Mouse (Mus musculus) cortical plate, adult 2 months (tissue): ENCODE results near the gene Fbxl7.

Experiments
- CTCF ChIP-seq: fragments of 200-500 bp; IDR thresholded peaks from 2 replicates; pipeline ENCODE4 v1.5.1; 2011; ENCODE audit warnings: mild to moderate bottlenecking, control low read depth, low read length; ENCODE audit not compliant: insufficient read depth; ENCODE audit errors: extremely low read depth
- POLR2A ChIP-seq: fragments of 200-500 bp; IDR thresholded peaks from 2 replicates; pipeline ENCODE4 v1.6.1; 2011; ENCODE audit warnings: mild to moderate bottlenecking, low read length, control low read depth; ENCODE audit not compliant: insufficient read depth; ENCODE audit errors: extremely low read depth

DNA sequence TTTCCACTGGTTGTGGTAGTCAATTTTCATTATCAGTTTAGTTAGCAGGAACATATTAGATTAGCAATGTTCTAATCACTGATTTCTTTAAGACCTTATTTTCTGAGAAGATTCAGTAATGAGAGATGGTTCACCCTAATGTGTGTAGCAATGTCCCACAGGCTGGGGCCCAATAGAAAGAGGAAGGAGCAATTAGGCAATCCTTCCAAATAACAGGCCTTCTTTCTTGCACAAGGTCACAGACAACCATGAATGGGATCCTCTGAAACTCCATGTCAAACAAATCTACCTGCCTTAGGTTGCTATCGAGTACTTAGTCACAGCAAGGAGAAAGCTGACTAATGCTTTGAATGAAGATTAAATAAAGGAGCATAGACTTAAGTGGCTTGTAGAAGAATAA lies 316.9 kb downstream of the Fbxl7 start:
- TF ChIP-seq CTCF (no peak), POLR2A (no peak)
